Mouse (Mus musculus) limb, embryonic 10.5 days (tissue): ENCODE measurements around the gene Ube2u. TPM values are rescaled to one million over a fixed set of nuclear protein-coding genes. Genes with fewer than 3 reads are reported as not detected.

Source experiments
- DNase-seq: peaks from one replicate; pipeline ENCODE4 v3.0.0-alpha.2; 2017; ENCODE audit warnings: low spot score
- H3K27ac ChIP-seq: fragments of 300-500 bp; sonication (generic); 2 replicates; pipeline ENCODE4 v1.5.1; 2016; ENCODE audit warnings: mild to moderate bottlenecking
- H3K27me3 ChIP-seq: fragments of 300-500 bp; sonication (generic); 2 replicates; pipeline ENCODE4 v1.6.1; 2016; ENCODE audit warnings: low read depth, mild to moderate bottlenecking; ENCODE audit not compliant: poor library complexity, severe bottlenecking
- H3K36me3 ChIP-seq: fragments of 300-500 bp; sonication (generic); 2 replicates; pipeline ENCODE4 v1.6.1; 2016; ENCODE audit warnings: mild to moderate bottlenecking, moderate library complexity
- H3K4me1 ChIP-seq: fragments of 300-500 bp; sonication (generic); 2 replicates; pipeline ENCODE4 v1.6.1; 2016
- H3K4me3 ChIP-seq: fragments of 300-500 bp; sonication (generic); 2 replicates; pipeline ENCODE4 v1.5.1; 2016; ENCODE audit warnings: mild to moderate bottlenecking, moderate library complexity
- H3K9me3 ChIP-seq: fragments of 300-500 bp; sonication (generic); replicated peaks from 2 replicates; pipeline ENCODE4 v1.6.1; 2016; ENCODE audit warnings: mild to moderate bottlenecking
- WGBS: fragments of 180-500 bp; shearing (Covaris S2); methylation state at CpG from one replicate; pipeline ENCODE4 v1.1.7; 2016; 5-methylcytosine and 5-hydroxymethylcytosine counted together
- polyA plus RNA-seq: library from polyadenylated mRNA; unstranded; fragments of >200 nt; fragmentation: Nextera tagmentation; extraction: Ambion mirVana; gene quantifications from 2 replicates; pipeline ENCODE4 v1.2.1, GENCODE M21; 2016

Gene Ube2u
- polyA plus RNA-seq, 1 experiment from 2014 or later, result 0.86 TPM

GRCm38 (mm10) chr4:100595771-100596170 is 117.1 kb downstream of the Ube2u start:
- WGBS, result 93% methylated on average over 4 of the region's 4 CpGs
- H3K27ac ChIP-seq, result no peak overlapping the region
- H3K9me3 ChIP-seq, result no peaks in the 10 kb centered on the region
- H3K36me3 ChIP-seq, result no peaks in the 10 kb centered on the region
- H3K4me3 ChIP-seq, result no peak overlapping the region
- H3K4me1 ChIP-seq, result peaks cover 9% of the 10 kb centered on the region
- H3K27me3 ChIP-seq, result peaks cover 15% of the 10 kb centered on the region; the same call in 1 of the 2 replicates
- DNase-seq, result no peak

DNA sequence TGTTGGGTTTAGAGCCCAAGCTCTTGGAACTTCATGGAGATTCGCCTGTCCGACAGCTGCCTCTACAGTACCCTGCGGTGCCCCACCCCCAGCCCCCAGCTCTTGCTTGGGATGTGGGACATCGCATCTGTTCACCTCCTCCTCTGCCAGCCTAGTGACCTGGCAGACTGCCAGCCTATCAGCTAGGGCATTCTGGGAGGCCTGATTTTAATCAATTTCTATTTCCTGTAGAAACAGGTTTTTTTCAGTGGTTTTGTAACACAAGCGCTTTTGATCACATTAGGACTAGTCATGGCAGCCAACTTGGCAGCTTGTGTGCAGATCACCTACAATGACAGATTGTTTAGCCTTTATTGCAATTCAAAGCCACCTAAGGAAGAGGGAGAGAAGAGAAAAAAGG is 118.0 kb downstream of the Ube2u start:
- DNase-seq, result no peak
- H3K36me3 ChIP-seq, result no peaks in the 10 kb centered on the region
- 92% methylated on average over 5 of the region's 5 CpGs for WGBS
- H3K27me3 ChIP-seq, result 0 out of 2 replicates have a peak, but pooled peaks cover 7% of the 10 kb centered on the region
- H3K27ac ChIP-seq, result no peak overlapping the region
- no peaks in the 10 kb centered on the region for H3K9me3 ChIP-seq
- H3K4me1 ChIP-seq, result peaks cover 9% of the 10 kb centered on the region
- H3K4me3 ChIP-seq, result no peak overlapping the region

DNA sequence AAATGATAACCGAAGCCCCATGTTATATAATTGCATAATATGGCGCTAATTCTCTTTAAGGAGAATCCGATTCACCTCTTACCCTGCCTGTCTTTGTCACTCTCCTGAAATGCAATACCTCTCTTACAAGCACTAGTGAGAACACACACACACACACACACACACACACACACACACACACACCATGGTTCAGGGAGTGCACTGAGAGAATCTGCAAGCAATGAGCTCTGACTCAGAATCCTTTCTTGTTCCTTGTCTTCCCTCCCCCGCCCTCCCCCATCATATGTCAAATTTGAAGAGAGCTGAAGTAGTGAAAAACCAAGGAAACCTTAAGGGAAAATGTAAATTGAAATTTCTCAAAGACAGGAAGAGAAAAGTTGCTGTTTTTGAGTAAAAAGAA is 118.4 kb downstream of the Ube2u start:
- Histone ChIP-seq H3K27ac (no peak overlapping the region), H3K36me3 (no peaks in the 10 kb centered on the region), H3K9me3 (no peaks in the 10 kb centered on the region), H3K27me3 (0 out of 2 replicates have a peak, but pooled peaks cover 7% of the 10 kb centered on the region), H3K4me3 (no peak overlapping the region), H3K4me1 (peaks cover 9% of the 10 kb centered on the region)
- no peak for DNase-seq
- 91% methylated on average over 4 of the region's 4 CpGs for WGBS
